Mouse (Mus musculus): ENCODE results near the gene Dpagt1. TPM values are rescaled to one million over a fixed set of nuclear protein-coding genes. Genes with fewer than 3 reads are reported as not detected.
"Not testable (repeated sequence)": the region's sequence is repeated elsewhere in the genome, so short reads cannot be mapped to it uniquely, and the experiment has no call there.

Gene Dpagt1
- polyA plus RNA-seq, 1 experiment = 54.7 TPM

DNA sequence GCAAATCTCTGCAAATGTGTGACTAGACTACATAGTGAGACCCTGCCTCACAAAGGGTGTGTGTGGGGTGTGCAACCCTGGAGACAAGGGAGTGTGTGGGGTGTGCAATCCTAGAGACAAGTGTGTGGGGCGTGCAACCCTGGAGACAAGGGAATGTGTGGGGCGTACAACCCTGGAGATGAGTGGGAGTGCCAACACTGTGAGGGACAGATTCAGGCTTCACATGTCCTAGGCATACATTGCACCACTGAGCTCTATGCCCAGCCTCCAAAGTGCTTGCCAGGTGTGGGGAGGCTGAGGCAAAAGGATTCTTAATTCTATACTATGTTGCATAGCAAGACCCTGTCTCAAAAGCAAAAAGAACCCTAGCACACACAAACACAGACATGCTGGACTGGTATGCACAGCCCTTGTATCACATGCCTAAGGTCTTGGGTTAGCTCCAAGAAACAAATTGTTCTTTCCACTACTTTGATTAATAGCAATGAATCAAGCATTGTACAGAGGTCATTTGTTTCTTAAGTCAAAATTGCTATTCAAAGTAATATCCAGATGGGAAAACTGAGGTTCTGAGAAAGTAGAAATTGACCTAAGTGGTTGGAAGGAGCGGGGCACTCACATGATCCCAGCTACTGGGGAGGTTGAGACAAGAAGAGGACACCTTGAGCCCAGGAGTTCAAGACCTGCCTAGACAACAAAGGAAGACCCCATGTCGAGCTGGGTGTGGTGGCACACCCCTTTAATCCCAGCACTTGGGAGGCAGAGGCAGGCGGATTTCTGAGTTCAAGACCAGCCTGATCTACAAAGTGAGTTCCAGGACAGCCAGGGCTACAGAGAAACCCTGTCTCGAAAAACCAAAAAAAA, 20.0 kb downstream of the Dpagt1 start:
- no peak for TF ChIP-seq CTCF (IDR thresholded peaks at IDR 0.05; ENCODE audit: borderline replicate concordance, insufficient read depth, low read length)
- TF ChIP-seq POLR2A (IDR thresholded peaks at IDR 0.05; ENCODE audit: low read depth, low read length) = no peak
- H3K4me3 ChIP-seq (ENCODE audit: insufficient read depth, low read length) = no peak overlapping the region
- no peak overlapping the region for H3K27ac ChIP-seq (ENCODE audit: insufficient read depth, low read length)

GRCm38 (mm10) chr9:44347166-44347565, 21.3 kb downstream of the Dpagt1 start:
- no peak overlapping the region for H3K4me3 ChIP-seq (ENCODE audit: insufficient read depth, low read length)

More for the DNA sequence above, 20.0 kb downstream of the Dpagt1 start:
- H3K4me1 ChIP-seq (ENCODE audit: control insufficient read depth, insufficient read depth, low read length) = peaks cover 10% of the 10 kb centered on the region

GRCm38 (mm10) chr9:44347621-44348020, 21.8 kb downstream of the Dpagt1 start:
- H3K4me3 ChIP-seq (ENCODE audit: insufficient read depth, low read length) = no peak overlapping the region
- TF ChIP-seq CTCF (IDR thresholded peaks at IDR 0.05; ENCODE audit: borderline replicate concordance, insufficient read depth, low read length) (no peak), POLR2A (IDR thresholded peaks at IDR 0.05; ENCODE audit: low read depth, low read length) (no peak)

More at GRCm38 (mm10) chr9:44347166-44347565, 21.3 kb downstream of the Dpagt1 start:
- Histone ChIP-seq H3K4me1 (ENCODE audit: control insufficient read depth, insufficient read depth, low read length) (peaks cover 10% of the 10 kb centered on the region), H3K27ac (ENCODE audit: insufficient read depth, low read length) (no peak overlapping the region)
- TF ChIP-seq POLR2A (IDR thresholded peaks at IDR 0.05; ENCODE audit: low read depth, low read length) (no peak), CTCF (IDR thresholded peaks at IDR 0.05; ENCODE audit: borderline replicate concordance, insufficient read depth, low read length) (no peak)

DNA sequence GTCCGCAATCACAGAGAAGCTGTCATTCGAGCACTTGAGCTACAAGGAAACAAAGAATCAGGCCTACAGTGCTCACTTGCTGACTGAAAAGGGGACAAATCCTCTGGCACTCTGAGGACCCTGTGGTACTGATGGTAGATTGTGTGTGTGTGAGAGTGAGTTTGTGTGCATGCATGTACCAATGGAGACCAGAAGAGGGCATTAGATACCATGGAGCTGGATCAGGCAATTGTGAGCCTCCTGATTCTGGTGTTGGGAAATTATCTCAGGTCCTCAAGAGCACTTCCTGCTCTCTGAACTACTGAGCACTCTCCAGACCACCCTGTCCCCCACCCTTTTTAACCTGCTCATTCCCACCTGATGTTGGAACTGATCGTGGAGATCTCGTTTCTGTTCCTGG, 22.7 kb downstream of the Dpagt1 start:
- no peaks in the 10 kb centered on the region for H3K4me1 ChIP-seq (ENCODE audit: control insufficient read depth, insufficient read depth, low read length)
- H3K4me3 ChIP-seq (ENCODE audit: insufficient read depth, low read length) = no peak overlapping the region
- H3K27ac ChIP-seq (ENCODE audit: insufficient read depth, low read length) = no peak overlapping the region
- no peak for TF ChIP-seq POLR2A (IDR thresholded peaks at IDR 0.05; ENCODE audit: low read depth, low read length)
- TF ChIP-seq CTCF (IDR thresholded peaks at IDR 0.05; ENCODE audit: borderline replicate concordance, insufficient read depth, low read length) = no peak

More at GRCm38 (mm10) chr9:44347621-44348020, 21.8 kb downstream of the Dpagt1 start:
- peaks cover 5% of the 10 kb centered on the region for H3K4me1 ChIP-seq (ENCODE audit: control insufficient read depth, insufficient read depth, low read length)
- no peak overlapping the region for H3K27ac ChIP-seq (ENCODE audit: insufficient read depth, low read length)

DNA sequence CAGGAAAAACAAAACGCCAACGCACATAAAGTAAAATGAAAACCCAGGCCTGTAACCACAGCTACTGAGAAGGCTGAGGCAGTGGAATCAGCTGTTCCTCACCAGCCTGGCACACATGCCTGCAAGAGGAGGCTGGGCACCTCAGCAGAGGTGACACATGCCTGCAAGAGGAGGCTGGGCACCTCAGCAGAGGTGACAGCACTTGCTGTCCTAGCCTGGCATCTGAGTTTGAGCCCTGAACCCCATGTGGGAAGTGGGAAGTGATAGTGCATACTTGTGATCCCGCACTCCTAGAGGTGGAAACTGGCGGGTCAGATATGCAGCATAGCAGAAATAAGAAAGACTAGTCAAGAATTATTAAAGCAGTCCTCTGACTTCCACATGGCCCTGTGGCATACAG, 25.6 kb downstream of the Dpagt1 start:
- Histone ChIP-seq H3K27ac (ENCODE audit: insufficient read depth, low read length) (no peak overlapping the region), H3K4me1 (ENCODE audit: control insufficient read depth, insufficient read depth, low read length) (no peaks in the 10 kb centered on the region), H3K4me3 (ENCODE audit: insufficient read depth, low read length) (no peak overlapping the region)
- TF ChIP-seq POLR2A (IDR thresholded peaks at IDR 0.05; ENCODE audit: low read depth, low read length) = no peak
- no peak for TF ChIP-seq CTCF (IDR thresholded peaks at IDR 0.05; ENCODE audit: borderline replicate concordance, insufficient read depth, low read length)

DNA sequence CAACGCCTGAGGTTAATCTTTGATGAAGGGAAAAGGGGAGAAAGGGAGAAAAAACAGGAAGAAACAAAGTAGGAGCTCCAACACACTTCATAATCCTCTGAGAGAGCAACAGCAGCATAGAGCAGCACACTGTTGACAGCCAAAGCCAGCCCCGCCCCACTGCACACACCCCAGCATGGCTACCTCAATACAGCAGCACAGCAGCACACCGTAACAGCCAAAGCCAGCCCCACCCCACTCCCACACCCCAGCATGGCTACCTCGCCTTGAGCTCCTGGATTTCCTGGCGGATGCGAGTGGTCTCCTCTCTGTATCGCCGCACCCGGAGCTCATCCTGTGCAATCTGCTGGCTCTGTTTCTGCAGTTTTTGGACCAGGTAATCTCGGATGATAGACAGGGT, 26.5 kb downstream of the Dpagt1 start:
- no peaks in the 10 kb centered on the region for H3K4me1 ChIP-seq (ENCODE audit: control insufficient read depth, insufficient read depth, low read length)
- no peak overlapping the region for H3K27ac ChIP-seq (ENCODE audit: insufficient read depth, low read length)
- no peak overlapping the region for H3K4me3 ChIP-seq (ENCODE audit: insufficient read depth, low read length)
- no peak for TF ChIP-seq CTCF (IDR thresholded peaks at IDR 0.05; ENCODE audit: borderline replicate concordance, insufficient read depth, low read length)
- TF ChIP-seq POLR2A (IDR thresholded peaks at IDR 0.05; ENCODE audit: low read depth, low read length) = no peak

- H3K4me3 ChIP-seq (ENCODE audit: insufficient read depth, low read length) = no peak overlapping the region
- TF ChIP-seq CTCF (IDR thresholded peaks at IDR 0.05; ENCODE audit: borderline replicate concordance, insufficient read depth, low read length) (no peak), POLR2A (IDR thresholded peaks at IDR 0.05; ENCODE audit: low read depth, low read length) (no peak)
- no peak overlapping the region for H3K27ac ChIP-seq (ENCODE audit: insufficient read depth, low read length)
- H3K4me1 ChIP-seq (ENCODE audit: control insufficient read depth, insufficient read depth, low read length) = no peaks in the 10 kb centered on the region
Observed at GRCm38 (mm10) chr9:44353142-44353541, 27.3 kb downstream of the Dpagt1 start.

- TF ChIP-seq CTCF (IDR thresholded peaks at IDR 0.05; ENCODE audit: borderline replicate concordance, insufficient read depth, low read length) (no peak), POLR2A (IDR thresholded peaks at IDR 0.05; ENCODE audit: low read depth, low read length) (no peak)
- no peak overlapping the region for H3K27ac ChIP-seq (ENCODE audit: insufficient read depth, low read length)
- 0 out of 2 replicates have a peak, but pooled peaks cover 2% of the 10 kb centered on the region for H3K4me1 ChIP-seq (ENCODE audit: control insufficient read depth, insufficient read depth, low read length)
- no peak overlapping the region for H3K4me3 ChIP-seq (ENCODE audit: insufficient read depth, low read length)
Observed at GRCm38 (mm10) chr9:44357207-44357606, 31.4 kb downstream of the Dpagt1 start.

GRCm38 (mm10) chr9:44361190-44361917, 35.5 kb downstream of the Dpagt1 start, which contains the start of gene Vps11:
Vps11 (minus strand) TSS chr9:44361670.
- no peak within 1 kb of the TSS for H3K27ac ChIP-seq (ENCODE audit: insufficient read depth, low read length)
- H3K4me3 ChIP-seq (ENCODE audit: insufficient read depth, low read length) = peak within 1 kb of the TSS; percentile 88
- 0 out of 2 replicates have a peak, but pooled peaks cover 2% of the 10 kb centered on the region for H3K4me1 ChIP-seq (ENCODE audit: control insufficient read depth, insufficient read depth, low read length)
- peak; percentile 92 for TF ChIP-seq POLR2A (IDR thresholded peaks at IDR 0.05; ENCODE audit: low read depth, low read length)
- TF ChIP-seq CTCF (IDR thresholded peaks at IDR 0.05; ENCODE audit: borderline replicate concordance, insufficient read depth, low read length) = peak; percentile 16; the same call in 1 of the 2 replicates

- not testable (repeated sequence) for H3K4me1 ChIP-seq (ENCODE audit: control insufficient read depth, insufficient read depth, low read length); H3K27ac ChIP-seq (ENCODE audit: insufficient read depth, low read length); H3K4me3 ChIP-seq (ENCODE audit: insufficient read depth, low read length)
Observed at GRCm38 (mm10) chr9:44361931-44362330, 36.1 kb downstream of the Dpagt1 start.
